Mouse (Mus musculus) kidney, postnatal 25 days (tissue): ENCODE data around the gene Tppp3.

ENCODE experiments used
- DNase-seq, 2 experiments: peaks; one replicate each; pipeline ENCODE4 v3.0.0; 2021; ENCODE audit warnings: mixed read lengths in 2 of 2

Gene Tppp3

DNA sequence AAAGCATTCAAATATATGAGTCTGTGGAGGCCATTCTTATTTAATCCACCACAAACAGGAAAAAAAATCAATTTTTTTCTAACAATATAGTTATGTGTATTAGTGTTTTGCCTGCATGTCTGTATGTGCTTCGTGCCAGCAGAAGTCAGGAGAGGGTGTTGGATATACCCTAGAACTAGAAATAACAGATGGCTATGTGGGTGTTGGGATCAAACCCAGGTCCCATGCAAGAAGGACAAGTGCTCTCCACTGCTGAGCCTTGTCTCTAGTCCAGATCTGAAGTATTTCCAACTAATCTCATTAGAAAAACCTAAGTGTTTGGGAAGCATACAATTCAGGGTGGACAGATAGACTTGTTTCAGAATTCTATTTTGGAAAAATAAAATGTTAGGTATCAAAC lies 49.3 kb downstream of the Tppp3 start:
- no peak for DNase-seq

DNA sequence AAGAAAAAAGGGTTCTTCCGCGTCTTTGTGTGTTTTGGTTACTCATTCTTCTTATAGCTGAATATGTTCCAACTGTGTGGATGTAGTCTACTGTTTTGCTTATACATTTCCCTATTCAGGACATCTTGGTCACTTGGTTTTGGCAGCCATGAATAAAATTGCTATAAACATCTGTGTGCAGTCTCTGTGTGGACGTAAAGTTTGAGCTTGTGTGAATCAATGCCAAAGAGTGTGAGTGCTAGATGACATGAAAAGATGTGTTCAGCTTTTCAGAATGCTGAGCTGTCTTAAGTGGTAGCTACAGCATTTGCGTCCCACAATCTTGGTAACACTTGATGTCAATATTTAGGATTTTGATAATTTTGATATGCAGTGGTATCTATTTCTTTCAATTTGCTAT lies 51.5 kb downstream of the Tppp3 start:
- no peak for DNase-seq

DNA sequence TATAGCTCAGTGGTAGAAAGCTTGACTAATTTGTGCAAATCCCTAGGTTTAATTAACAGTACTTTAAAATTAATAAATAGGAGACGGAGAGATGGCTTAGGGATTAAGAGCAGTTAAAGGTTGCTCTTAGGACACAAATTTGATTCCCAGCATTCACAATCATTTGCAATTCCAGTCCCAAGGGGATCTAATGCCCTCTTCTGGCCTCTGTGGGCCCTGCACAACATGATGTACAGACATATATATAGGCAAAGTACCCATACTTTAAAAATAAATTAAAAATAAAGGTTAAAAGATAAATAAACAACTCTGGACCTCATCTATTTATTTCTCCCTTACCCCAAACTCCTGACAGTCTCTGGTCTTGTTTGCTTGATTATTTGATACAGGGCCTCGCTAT lies 52.3 kb downstream of the Tppp3 start:
- peak in 1 of 2 experiments; percentile 11 for DNase-seq
